Mouse (Mus musculus) midbrain, embryonic 15.5 days (tissue): Measurements from ENCODE around the gene 2210408I21Rik. TPM values are rescaled to one million over a fixed set of nuclear protein-coding genes. Genes with fewer than 3 reads are reported as not detected.

Experiments
- ATAC-seq: fragments of 200-750 bp; cut with Nextera tagmentation; replicated peaks from 2 replicates; pipeline ENCODE4 v1.8.0; 2017; ENCODE audit warnings: moderate TSS enrichment
- H3K27ac ChIP-seq: fragments of 300-500 bp; sonication (generic); 2 replicates; pipeline ENCODE4 v1.5.1; 2015; ENCODE audit warnings: mild to moderate bottlenecking, inconsistent platforms
- H3K27me3 ChIP-seq: fragments of 300-500 bp; sonication (generic); replicated peaks from 2 replicates; pipeline ENCODE4 v1.6.1; 2015; ENCODE audit warnings: inconsistent platforms
- H3K36me3 ChIP-seq: fragments of 300-500 bp; sonication (generic); replicated peaks from 2 replicates; pipeline ENCODE4 v1.6.1; 2015; ENCODE audit warnings: inconsistent platforms
- H3K4me1 ChIP-seq: fragments of 300-500 bp; sonication (generic); 2 replicates; pipeline ENCODE4 v1.6.1; 2015; ENCODE audit warnings: inconsistent platforms
- H3K4me2 ChIP-seq: fragments of 300-500 bp; sonication (generic); 2 replicates; pipeline ENCODE4 v1.6.1; 2015; ENCODE audit warnings: inconsistent platforms, mild to moderate bottlenecking, moderate library complexity
- H3K4me3 ChIP-seq: fragments of 300-500 bp; sonication (generic); 2 replicates; pipeline ENCODE4 v1.5.1; 2015; ENCODE audit warnings: mild to moderate bottlenecking, inconsistent platforms
- H3K9ac ChIP-seq: fragments of 300-500 bp; sonication (generic); 2 replicates; pipeline ENCODE4 v1.6.1; 2015; ENCODE audit warnings: mild to moderate bottlenecking, inconsistent platforms
- H3K9me3 ChIP-seq: fragments of 300-500 bp; sonication (generic); 2 replicates; pipeline ENCODE4 v1.6.1; 2016; ENCODE audit warnings: inconsistent platforms
- WGBS: fragments of 180-500 bp; shearing (Covaris S2); methylation state at CpG from one replicate; pipeline ENCODE4 v1.1.7; 2015; ENCODE audit warnings: mixed read lengths; 5-methylcytosine and 5-hydroxymethylcytosine counted together
- polyA plus RNA-seq: library from polyadenylated mRNA; unstranded; fragments of >200 nt; fragmentation: Nextera tagmentation; extraction: Ambion mirVana; gene quantifications from 2 replicates; pipeline ENCODE4 v1.2.1, GENCODE M21; 2015

2210408I21Rik gene
- polyA plus RNA-seq, 1 experiment from 2014 or later = 13.4 TPM

- 77% methylated on average over 5 of the region's 5 CpGs for WGBS
- no peak for ATAC-seq
Observed at GRCm38 (mm10) chr13:77326174-77326959, 191.0 kb downstream of the 2210408I21Rik start.

DNA sequence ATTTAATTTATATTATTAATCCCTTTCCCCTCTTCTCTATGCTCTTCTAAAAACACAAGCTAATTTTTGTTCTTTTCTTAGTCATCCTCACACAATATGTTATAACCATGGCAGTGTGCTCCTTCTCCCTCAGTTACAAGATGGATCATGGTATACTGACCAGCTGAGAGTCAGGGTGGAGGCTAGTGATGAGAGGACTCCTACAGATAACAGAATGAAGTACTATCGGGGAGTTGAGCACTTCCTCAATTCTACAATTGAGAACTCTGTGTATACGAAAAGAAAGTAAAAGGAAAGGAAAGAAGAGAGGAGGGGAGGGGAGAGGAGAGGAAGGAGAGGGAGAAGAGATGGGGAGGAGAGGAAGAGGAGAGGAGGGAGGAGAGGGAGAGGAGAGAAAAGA lies 206.8 kb downstream of the 2210408I21Rik start:
- Histone ChIP-seq H3K4me2 (no peak overlapping the region), H3K9ac (no peak overlapping the region), H3K9me3 (no peaks in the 10 kb centered on the region), H3K27ac (no peak overlapping the region), H3K36me3 (no peaks in the 10 kb centered on the region), H3K4me3 (no peak overlapping the region), H3K27me3 (no peaks in the 10 kb centered on the region), H3K4me1 (no peaks in the 10 kb centered on the region)
- no peak for ATAC-seq
- 79% methylated on average over 2 of the region's 2 CpGs for WGBS

More at GRCm38 (mm10) chr13:77326174-77326959, 191.0 kb downstream of the 2210408I21Rik start:
- no peak overlapping the region for H3K4me2 ChIP-seq
- no peak overlapping the region for H3K4me3 ChIP-seq
- H3K27ac ChIP-seq = no peak overlapping the region
- H3K27me3 ChIP-seq = no peaks in the 10 kb centered on the region
- H3K9ac ChIP-seq = no peak overlapping the region
- no peaks in the 10 kb centered on the region for H3K9me3 ChIP-seq
- no peaks in the 10 kb centered on the region for H3K4me1 ChIP-seq
- no peaks in the 10 kb centered on the region for H3K36me3 ChIP-seq

DNA sequence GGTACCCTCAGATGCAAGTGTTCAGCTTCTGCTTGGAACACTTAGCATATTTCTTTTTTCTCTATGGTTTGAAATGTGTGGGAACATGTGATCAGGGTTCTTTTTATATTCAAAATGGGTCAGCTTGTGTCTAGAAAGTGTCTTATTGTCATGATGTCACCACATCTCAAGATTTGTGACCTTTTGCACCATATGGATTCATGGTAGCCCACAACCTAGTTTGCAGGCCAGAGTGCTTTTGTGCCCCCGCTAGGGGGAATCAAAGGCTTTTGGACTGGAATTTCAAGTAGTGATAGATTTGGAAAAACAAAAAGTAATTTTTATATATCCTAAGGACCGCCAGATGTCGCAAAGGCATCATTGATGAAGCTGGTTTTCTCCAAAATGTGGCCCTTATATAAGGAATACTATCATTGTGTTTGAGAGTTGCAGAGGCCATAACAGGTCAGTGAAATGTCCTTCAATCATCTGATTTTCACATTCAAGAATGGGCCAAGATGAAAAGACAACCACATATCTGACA lies 250.2 kb downstream of the 2210408I21Rik start:
- H3K27ac ChIP-seq = no peak overlapping the region
- H3K4me1 ChIP-seq = no peaks in the 10 kb centered on the region
- H3K9ac ChIP-seq = no peak overlapping the region
- H3K4me2 ChIP-seq = no peak overlapping the region
- H3K36me3 ChIP-seq = no peaks in the 10 kb centered on the region
- H3K4me3 ChIP-seq = no peak overlapping the region
- WGBS = 81% methylated on average over 3 of the region's 3 CpGs
- no peak for ATAC-seq
- H3K27me3 ChIP-seq = no peaks in the 10 kb centered on the region
- H3K9me3 ChIP-seq = no peaks in the 10 kb centered on the region

DNA sequence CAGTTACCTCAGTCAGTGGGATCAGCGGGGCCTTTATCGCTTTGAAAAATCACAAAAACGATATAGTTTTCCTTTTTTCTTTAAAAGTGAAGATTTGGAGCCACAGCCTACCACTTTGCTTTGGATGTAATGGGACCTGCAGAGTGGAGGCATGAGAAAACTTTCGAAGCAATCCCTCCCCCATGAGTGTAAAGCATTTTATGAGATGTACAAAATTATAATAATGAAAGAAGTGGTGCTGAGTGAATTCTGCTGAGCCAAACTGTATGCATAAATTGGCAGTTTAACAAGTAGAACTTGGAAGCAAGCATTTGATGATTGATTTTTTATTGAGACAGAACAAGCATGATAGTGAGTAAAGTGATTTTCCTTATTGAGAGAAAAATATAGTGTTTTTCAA lies 250.7 kb downstream of the 2210408I21Rik start:
- Histone ChIP-seq H3K4me2 (no peak overlapping the region), H3K9ac (no peak overlapping the region), H3K36me3 (no peaks in the 10 kb centered on the region), H3K27me3 (no peaks in the 10 kb centered on the region), H3K27ac (no peak overlapping the region), H3K4me3 (no peak overlapping the region), H3K9me3 (no peaks in the 10 kb centered on the region), H3K4me1 (no peaks in the 10 kb centered on the region)
- ATAC-seq = no peak
- 89% methylated on average over 4 of the region's 4 CpGs for WGBS

DNA sequence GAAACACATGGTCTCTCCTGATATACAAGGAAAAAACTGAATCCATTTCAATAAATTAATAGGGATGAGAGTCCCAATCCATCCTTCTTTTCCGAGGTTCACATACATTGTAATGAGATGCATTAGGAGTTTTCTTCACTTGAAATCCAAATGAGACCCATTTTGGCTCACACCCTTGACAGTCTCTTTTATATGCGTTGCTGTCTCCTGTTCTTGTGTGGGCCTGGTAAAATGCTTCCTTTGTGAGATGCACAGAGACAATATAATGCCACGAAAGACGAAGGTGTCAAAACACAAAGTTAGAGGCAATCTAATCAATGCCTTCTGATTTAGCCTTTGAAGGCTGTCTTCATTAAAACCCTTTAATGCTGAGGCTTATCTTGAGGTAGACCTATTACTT lies 252.8 kb downstream of the 2210408I21Rik start:
- WGBS = 44% methylated on average over 4 of the region's 4 CpGs
- Histone ChIP-seq H3K9me3 (no peaks in the 10 kb centered on the region), H3K27me3 (no peaks in the 10 kb centered on the region), H3K4me3 (no peak overlapping the region), H3K4me2 (no peak overlapping the region), H3K4me1 (no peaks in the 10 kb centered on the region), H3K27ac (no peak overlapping the region), H3K36me3 (no peaks in the 10 kb centered on the region), H3K9ac (no peak overlapping the region)
- ATAC-seq = no peak

DNA sequence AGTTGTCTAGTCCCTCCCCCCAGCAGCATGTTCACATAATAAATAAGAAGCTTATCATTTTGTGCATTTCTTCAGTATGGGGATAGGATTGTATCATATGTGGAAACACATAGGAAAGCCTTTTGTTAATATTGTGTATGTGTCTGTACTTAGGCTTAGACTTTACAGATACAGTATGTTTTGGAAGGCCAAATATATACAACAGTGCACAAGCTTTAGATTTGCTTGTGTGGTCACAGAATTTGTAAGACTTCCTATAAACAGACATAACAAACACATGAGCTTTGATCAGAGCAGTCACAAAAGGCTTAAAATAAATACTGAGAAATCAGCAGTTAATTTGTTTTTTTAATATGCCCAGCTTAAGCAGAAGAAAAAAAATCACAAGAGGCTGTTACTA lies 253.9 kb downstream of the 2210408I21Rik start:
- Histone ChIP-seq H3K4me2 (no peak overlapping the region), H3K4me1 (no peaks in the 10 kb centered on the region), H3K4me3 (no peak overlapping the region), H3K9ac (no peak overlapping the region), H3K27ac (no peak overlapping the region), H3K36me3 (no peaks in the 10 kb centered on the region), H3K9me3 (no peaks in the 10 kb centered on the region), H3K27me3 (no peaks in the 10 kb centered on the region)
- ATAC-seq = no peak

GRCm38 (mm10) chr13:77396374-77396773 lies 261.0 kb downstream of the 2210408I21Rik start:
- Histone ChIP-seq H3K27me3 (no peaks in the 10 kb centered on the region), H3K9me3 (no peaks in the 10 kb centered on the region), H3K4me1 (peaks cover 13% of the 10 kb centered on the region), H3K27ac (peak overlapping the region; percentile 63; the same call in 1 of the 2 replicates), H3K4me2 (no peak overlapping the region), H3K36me3 (no peaks in the 10 kb centered on the region), H3K9ac (no peak overlapping the region), H3K4me3 (no peak overlapping the region)
- peak; percentile 78 for ATAC-seq
- WGBS = 30% methylated on average over 2 of the region's 2 CpGs

GRCm38 (mm10) chr13:77396981-77397380 lies 261.6 kb downstream of the 2210408I21Rik start:
- Histone ChIP-seq H3K27me3 (no peaks in the 10 kb centered on the region), H3K4me3 (no peak overlapping the region), H3K9ac (no peak overlapping the region), H3K4me2 (peak overlapping the region; percentile 19; the same call in 1 of the 2 replicates), H3K9me3 (no peaks in the 10 kb centered on the region), H3K27ac (peak overlapping the region; percentile 83), H3K36me3 (no peaks in the 10 kb centered on the region), H3K4me1 (peaks cover 13% of the 10 kb centered on the region)
- peak; percentile 88 for ATAC-seq
- WGBS = 13% methylated on average over 5 of the region's 5 CpGs

- H3K4me1 ChIP-seq = peaks cover 13% of the 10 kb centered on the region
- H3K9me3 ChIP-seq = no peaks in the 10 kb centered on the region
- no peaks in the 10 kb centered on the region for H3K27me3 ChIP-seq
- peak; percentile 44; the same call in 1 of the 2 replicates for ATAC-seq
- H3K4me2 ChIP-seq = no peak overlapping the region
- H3K9ac ChIP-seq = no peak overlapping the region
- no peaks in the 10 kb centered on the region for H3K36me3 ChIP-seq
- peak overlapping the region; percentile 83 for H3K27ac ChIP-seq
- 63% methylated on average over 7 of the region's 7 CpGs for WGBS
- H3K4me3 ChIP-seq = no peak overlapping the region
Observed at GRCm38 (mm10) chr13:77397646-77398045, 262.3 kb downstream of the 2210408I21Rik start.

GRCm38 (mm10) chr13:77398477-77398876 lies 263.1 kb downstream of the 2210408I21Rik start:
- Histone ChIP-seq H3K27ac (0 out of 2 replicates have a peak overlapping the region, but pooled peaks have one; percentile 83), H3K4me3 (no peak overlapping the region), H3K4me1 (peaks cover 13% of the 10 kb centered on the region), H3K9me3 (no peaks in the 10 kb centered on the region), H3K4me2 (no peak overlapping the region), H3K27me3 (no peaks in the 10 kb centered on the region), H3K9ac (no peak overlapping the region), H3K36me3 (no peaks in the 10 kb centered on the region)
- 64% methylated on average over 3 of the region's 3 CpGs for WGBS
- no peak for ATAC-seq

GRCm38 (mm10) chr13:77400762-77401161 lies 265.4 kb downstream of the 2210408I21Rik start:
- Histone ChIP-seq H3K4me3 (no peak overlapping the region), H3K27me3 (no peaks in the 10 kb centered on the region), H3K9ac (no peak overlapping the region), H3K36me3 (no peaks in the 10 kb centered on the region), H3K27ac (no peak overlapping the region), H3K4me2 (no peak overlapping the region), H3K9me3 (no peaks in the 10 kb centered on the region), H3K4me1 (peaks cover 13% of the 10 kb centered on the region)
- ATAC-seq = no peak
- 56% methylated on average over 2 of the region's 2 CpGs for WGBS

- Histone ChIP-seq H3K9ac (no peak overlapping the region), H3K4me3 (no peak overlapping the region), H3K9me3 (no peaks in the 10 kb centered on the region), H3K27ac (no peak overlapping the region), H3K4me2 (no peak overlapping the region), H3K4me1 (no peaks in the 10 kb centered on the region), H3K36me3 (no peaks in the 10 kb centered on the region), H3K27me3 (no peaks in the 10 kb centered on the region)
- ATAC-seq = no peak
- WGBS = 71% methylated on average over 3 of the region's 3 CpGs
Observed at GRCm38 (mm10) chr13:77408530-77408929, 273.2 kb downstream of the 2210408I21Rik start.

- ATAC-seq = no peak
- H3K4me2 ChIP-seq = no peak overlapping the region
- no peak overlapping the region for H3K27ac ChIP-seq
- no peak overlapping the region for H3K4me3 ChIP-seq
- H3K9ac ChIP-seq = no peak overlapping the region
- no peaks in the 10 kb centered on the region for H3K9me3 ChIP-seq
- H3K27me3 ChIP-seq = no peaks in the 10 kb centered on the region
- H3K4me1 ChIP-seq = no peaks in the 10 kb centered on the region
- 68% methylated on average over 2 of the region's 2 CpGs for whole genome bisulfite sequencing
- H3K36me3 ChIP-seq = no peaks in the 10 kb centered on the region
Observed at GRCm38 (mm10) chr13:77409804-77410203, 274.5 kb downstream of the 2210408I21Rik start.
